Mouse (Mus musculus): ENCODE measurements around the gene AB124611. TPM values are rescaled to one million over a fixed set of nuclear protein-coding genes. Genes with fewer than 3 reads are reported as not detected.

Gene AB124611
- total RNA-seq, 2 experiments from 2014 or later, result 0.28 to 0.37 TPM

DNA sequence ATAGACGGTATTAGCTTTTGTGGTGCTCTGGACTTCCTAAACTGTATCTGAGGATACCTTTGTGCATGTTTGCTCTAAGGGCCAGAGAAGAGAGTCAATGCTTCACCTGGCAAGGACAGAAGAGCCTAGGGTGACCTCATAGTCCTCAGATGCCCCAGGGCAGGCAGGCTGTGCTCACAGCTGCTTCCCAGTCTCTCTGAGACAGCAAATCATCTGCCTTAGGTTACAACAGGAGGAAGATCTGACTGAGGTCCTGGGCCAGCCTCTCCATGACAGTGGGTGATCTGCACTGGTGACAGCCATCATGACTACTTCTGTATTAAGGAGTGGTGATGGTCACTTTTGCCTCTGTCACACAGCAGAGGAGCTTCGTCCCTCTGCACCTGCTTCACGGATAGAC is 33.2 kb downstream of the AB124611 start:
- no peak for DNase-seq (ENCODE audit: low spot score in 2 of 2)

DNA sequence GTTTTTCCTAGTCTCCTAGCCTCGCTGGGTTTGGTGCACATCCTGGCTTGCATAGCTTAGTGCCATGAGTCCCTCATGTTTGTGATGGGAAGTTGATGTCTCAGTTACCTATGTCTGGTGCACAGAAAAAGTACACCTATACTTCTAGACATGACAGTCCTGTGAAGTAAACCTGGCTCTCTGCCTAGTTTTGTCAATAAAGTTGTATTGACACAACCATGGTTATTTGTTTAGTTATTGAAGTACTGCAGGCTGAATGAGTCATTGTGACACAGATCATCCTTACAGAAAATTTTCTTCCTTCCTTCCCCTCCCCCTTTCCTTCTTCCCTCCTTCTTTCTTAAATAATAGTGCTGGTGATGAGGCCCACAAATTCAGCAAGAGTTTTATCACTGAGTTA is 38.4 kb downstream of the AB124611 start:
- DNase-seq (ENCODE audit: low spot score in 2 of 2), result no peak

DNA sequence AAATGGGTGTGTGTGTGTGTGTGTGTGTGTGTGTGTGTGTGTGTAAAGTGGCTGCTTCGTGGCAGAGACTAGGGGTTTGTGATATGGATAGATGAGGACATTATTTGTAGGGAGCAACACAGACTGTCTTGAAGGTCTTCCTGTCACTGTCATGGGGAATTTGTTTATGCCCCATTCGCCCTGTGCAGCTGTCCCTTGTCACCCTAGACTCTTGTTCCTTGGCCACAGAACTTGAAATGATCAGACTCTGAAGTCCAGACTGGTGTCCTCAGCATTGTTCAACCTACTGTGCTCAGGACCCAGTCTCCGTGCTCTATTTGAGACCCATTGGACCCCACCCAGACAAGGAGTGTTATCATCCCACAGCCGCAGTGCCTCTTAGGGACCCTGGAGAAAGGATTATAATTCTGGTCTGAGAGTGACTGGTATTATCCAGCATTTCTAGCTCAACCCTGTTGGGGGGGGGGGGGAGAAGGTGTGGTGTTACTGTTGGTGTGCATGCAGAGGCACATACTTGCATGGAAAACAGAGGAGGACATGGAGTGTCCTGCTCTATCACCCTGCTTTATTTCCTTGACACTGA is 39.1 kb downstream of the AB124611 start:
- DNase-seq (ENCODE audit: low spot score in 2 of 2), result no peak

DNA sequence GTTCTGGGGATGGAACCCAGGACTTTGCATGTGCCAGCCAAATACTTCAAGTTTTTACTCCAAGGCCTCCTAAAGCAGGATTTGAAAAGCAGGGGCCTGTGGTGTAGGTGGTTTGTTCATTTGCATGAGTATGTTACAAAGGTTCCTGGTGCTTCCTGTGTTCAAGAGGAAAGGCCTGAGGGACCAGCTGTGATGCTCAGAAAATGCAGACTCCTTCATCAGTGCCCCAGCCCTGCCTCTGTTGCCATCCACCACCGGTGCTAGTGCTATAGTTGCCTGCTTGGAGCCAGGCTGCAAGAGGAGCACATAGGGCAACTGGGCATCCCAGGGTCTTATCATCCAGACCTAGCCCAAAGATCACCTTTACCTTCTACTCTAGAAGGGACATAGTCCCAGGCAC is 40.6 kb downstream of the AB124611 start:
- no peak for DNase-seq (ENCODE audit: low spot score in 2 of 2)

- DNase-seq (ENCODE audit: low spot score in 2 of 2), result no peak
Measured at GRCm38 (mm10) chr9:21567051-21567450, 41.1 kb downstream of the AB124611 start.

DNA sequence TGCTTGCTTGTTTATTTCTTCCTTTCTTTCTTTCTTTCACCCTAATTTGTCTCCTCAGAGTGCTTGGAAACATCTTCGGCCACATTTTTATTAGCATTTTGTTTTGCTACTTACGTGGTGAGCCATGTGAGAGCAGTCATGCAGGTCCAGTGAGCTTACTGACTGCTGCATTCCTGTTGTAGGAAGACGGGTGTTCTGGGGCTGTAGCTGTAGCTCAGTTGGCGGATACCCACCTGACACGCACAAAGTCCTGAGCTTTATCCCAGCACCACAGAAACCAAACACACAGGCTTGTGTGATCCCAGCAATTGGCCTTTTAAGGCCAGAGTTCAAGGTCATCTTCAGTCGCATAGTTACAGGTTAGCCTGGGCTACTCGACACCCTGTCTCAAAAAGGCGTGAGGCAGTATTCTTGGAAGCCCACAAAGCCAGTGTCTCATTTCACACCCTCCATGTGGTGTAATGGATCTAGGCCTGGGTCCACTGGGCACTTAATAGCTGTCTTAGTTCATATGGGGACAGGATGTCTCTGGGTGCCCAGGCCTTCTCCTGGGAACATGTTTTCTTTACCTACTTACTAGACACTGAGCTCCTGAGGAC is 42.8 kb downstream of the AB124611 start:
- DNase-seq (ENCODE audit: low spot score in 2 of 2), result no peak

- DNase-seq (ENCODE audit: low spot score in 2 of 2), result no peak
Measured at GRCm38 (mm10) chr9:21574012-21574801, 48.2 kb downstream of the AB124611 start.

- no peak for DNase-seq (ENCODE audit: low spot score in 2 of 2)
Measured at GRCm38 (mm10) chr9:21575253-21575652, 49.3 kb downstream of the AB124611 start.

GRCm38 (mm10) chr9:21576286-21576685 is 50.3 kb downstream of the AB124611 start:
- DNase-seq (ENCODE audit: low spot score in 2 of 2), result no peak

- DNase-seq (ENCODE audit: low spot score in 2 of 2), result no peak
Measured at GRCm38 (mm10) chr9:21578226-21578625, 52.2 kb downstream of the AB124611 start.

GRCm38 (mm10) chr9:21585401-21585800 is 59.4 kb downstream of the AB124611 start:
- DNase-seq (ENCODE audit: low spot score in 2 of 2), result no peak

- DNase-seq (ENCODE audit: low spot score in 2 of 2), result peak in 1 of 2 experiments; percentile 18
Measured at GRCm38 (mm10) chr9:21587678-21588349, 61.8 kb downstream of the AB124611 start.

DNA sequence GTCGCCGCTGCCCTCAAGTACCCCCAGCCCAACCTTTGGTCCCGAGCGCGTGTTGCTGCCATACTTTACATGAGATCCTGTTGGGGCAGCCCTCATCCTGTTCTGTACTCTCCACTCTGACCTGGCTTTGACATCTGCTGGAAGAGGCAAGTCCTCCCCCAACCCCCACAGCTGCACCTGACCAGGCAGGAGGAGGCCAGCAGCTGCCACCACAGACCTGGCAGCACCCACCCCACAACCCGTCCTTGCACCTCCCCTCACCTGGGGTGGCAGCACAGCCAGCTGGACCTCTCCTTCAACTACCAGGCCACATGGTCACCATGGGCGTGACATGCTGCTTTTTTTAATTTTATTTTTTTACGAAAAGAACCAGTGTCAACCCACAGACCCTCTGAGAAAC is 62.4 kb downstream of the AB124611 start:
- DNase-seq (ENCODE audit: low spot score in 2 of 2), result no peak

DNA sequence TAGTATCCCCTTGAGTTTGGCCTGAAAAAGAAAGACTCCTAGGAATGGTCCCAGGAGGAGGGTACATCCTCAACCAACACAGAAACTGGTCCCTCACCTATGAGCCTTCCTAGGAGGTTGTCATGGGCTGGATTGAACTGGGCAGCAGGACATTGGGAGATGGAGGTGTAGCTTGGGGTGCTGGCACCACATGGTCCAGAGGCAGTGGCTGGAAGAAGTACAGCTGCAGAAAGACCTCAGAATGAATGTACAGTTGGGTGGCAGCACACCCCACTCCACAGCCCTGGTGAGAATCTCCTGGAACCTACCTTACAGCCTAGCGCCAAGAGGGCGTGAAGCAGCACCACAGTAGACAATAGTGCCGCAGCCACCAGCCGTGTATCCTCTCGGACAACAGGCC is 63.6 kb downstream of the AB124611 start:
- no peak for DNase-seq (ENCODE audit: low spot score in 2 of 2)

GRCm38 (mm10) chr9:21591127-21591830 is 65.3 kb downstream of the AB124611 start:
- no peak for DNase-seq (ENCODE audit: low spot score in 2 of 2)

DNA sequence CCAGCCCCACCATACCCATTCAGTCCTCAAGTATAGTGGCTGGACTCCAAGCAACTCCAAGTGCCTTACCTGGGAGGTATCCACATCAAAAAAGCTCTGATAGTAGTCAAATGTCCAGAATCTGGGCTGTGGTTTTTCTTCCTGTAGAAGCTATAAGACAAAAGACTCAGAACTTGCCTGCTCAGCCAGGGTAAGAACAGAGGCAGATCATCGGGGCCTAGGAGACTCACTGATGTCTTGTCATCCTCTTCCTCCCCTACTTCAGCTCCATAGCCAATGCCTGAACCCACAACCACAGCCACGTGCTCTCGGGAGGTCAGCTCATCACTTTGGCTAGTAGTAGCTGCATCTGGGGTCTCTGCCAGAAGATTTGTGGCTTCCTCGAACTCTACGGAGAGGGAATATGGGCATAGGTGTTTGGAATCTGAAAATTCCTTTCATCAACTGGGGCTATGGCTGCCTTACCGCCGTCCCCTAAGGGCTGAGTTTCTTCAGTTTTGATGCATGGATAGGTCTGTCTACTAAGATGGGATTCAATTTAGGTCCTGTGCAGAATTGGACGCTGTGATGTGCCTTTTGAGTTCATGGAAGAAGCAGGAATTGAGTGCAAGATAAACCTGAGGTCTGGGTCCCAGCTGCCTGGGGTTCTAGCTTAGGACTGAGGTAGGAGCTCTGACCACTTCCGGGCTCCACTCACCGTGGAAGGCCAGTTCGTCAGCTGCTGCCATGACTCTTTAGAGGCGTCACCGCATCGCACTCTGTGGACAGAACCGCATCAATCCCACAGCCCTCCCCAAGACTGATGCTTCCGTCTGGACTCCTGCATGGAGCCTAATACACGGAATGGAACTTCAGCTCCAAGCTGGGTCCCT is 66.1 kb downstream of the AB124611 start:
- DNase-seq (ENCODE audit: low spot score in 2 of 2), result no peak

- DNase-seq (ENCODE audit: low spot score in 2 of 2), result peak; percentile 88 to 93
Measured at GRCm38 (mm10) chr9:21592703-21593121, 66.7 kb downstream of the AB124611 start, which contains the start of the genes Timm29 and Yipf2. Gene Timm29, plus strand, starts transcription at chr9:21592722. Gene Yipf2, minus strand, starts transcription at chr9:21592828.

GRCm38 (mm10) chr9:21593122-21593721 is 67.2 kb downstream of the AB124611 start:
- peak; percentile 60 to 74 for DNase-seq (ENCODE audit: low spot score in 2 of 2)

- DNase-seq (ENCODE audit: low spot score in 2 of 2), result peak in 1 of 2 experiments; percentile 11
Measured at GRCm38 (mm10) chr9:21594350-21594749, 68.4 kb downstream of the AB124611 start.

GRCm38 (mm10) chr9:21594838-21595237 is 68.9 kb downstream of the AB124611 start:
- no peak for DNase-seq (ENCODE audit: low spot score in 2 of 2)

All from left cerebral cortex, adult 18-20 months (tissue).